In the genomic region with DNA sequence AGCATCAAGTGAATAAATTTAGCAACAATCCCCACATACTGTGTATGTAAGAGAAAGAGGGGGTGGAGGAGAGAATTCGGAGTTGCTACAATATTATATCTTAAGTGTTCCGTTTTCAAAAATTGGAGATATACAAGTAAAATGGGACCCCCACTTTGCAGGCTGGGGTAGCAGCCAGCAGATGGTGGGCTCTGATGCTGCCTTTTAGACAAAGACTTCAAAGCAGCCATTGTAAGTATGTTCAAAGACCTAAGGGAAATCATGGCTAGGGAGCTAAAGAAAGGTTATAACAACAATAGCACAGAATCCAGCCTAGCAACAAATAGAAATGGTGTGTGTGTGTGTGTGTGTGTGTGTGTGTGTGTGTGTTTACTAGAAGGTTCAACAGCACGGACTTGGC, we compare ENCODE assay signal across 25 mouse cellular contexts.
A peak's percentile ranks its signal among the peaks of the same experiment; 100 is the strongest.
DNase-seq lines count a peak whose midpoint lies in the region; ATAC-seq and TF ChIP-seq lines count a peak whose summit lies in the region.
"Had no signal": no experiment of that assay in that cellular context is flagged by ENCODE, and none has a peak within 500 bp of the region (broad histone marks: within the 10 kb centered on the region; RNA-seq: fewer than 3 reads in every experiment).

No protein-coding gene starts in this region.

- TF ChIP-seq CTCF in forebrain, postnatal 0 days (IDR thresholded peaks at IDR 0.05; ENCODE audit: low read depth): no peak

- peak overlapping the region; percentile 74 for H3K27ac ChIP-seq in forebrain, embryonic 10.5 days
- H3K27ac ChIP-seq in forebrain, postnatal 0 days (ENCODE audit: low read depth, low read length): no peak overlapping the region
- H3K27ac ChIP-seq in heart, embryonic 11.5 days (ENCODE audit: low read depth, low read length): no peak overlapping the region
- 0 out of 2 replicates have a peak overlapping the region, but pooled peaks have one; percentile 52 for H3K27ac ChIP-seq in midbrain, embryonic 16.5 days (ENCODE audit: low read length)
- H3K27ac ChIP-seq: embryonic facial prominence, embryonic 12.5 days; heart, adult 2 months; heart, embryonic 13.5 days; kidney, embryonic 15.5 days; limb, embryonic 12.5 days; lung, embryonic 15.5 days; neural tube, embryonic 13.5 days; stomach, embryonic 15.5 days had no signal

- no peak overlapping the region for H3K9ac ChIP-seq in forebrain, postnatal 0 days
- no peak overlapping the region for H3K9ac ChIP-seq in heart, embryonic 11.5 days (ENCODE audit: low read depth, low read length)
- H3K9ac ChIP-seq in midbrain, embryonic 16.5 days (ENCODE audit: low read depth, low read length): no peak overlapping the region
- H3K9ac ChIP-seq: embryonic facial prominence, embryonic 12.5 days; heart, embryonic 13.5 days; kidney, embryonic 15.5 days; limb, embryonic 12.5 days; lung, embryonic 15.5 days; neural tube, embryonic 13.5 days; stomach, embryonic 15.5 days had no signal

- no peaks in the 10 kb centered on the region for H3K9me3 ChIP-seq in forebrain, embryonic 10.5 days
- H3K9me3 ChIP-seq in forebrain, postnatal 0 days (ENCODE audit: low read length): no peaks in the 10 kb centered on the region
- H3K9me3 ChIP-seq in heart, embryonic 11.5 days (replicated peaks; ENCODE audit: control insufficient read depth, low read length): no peaks in the 10 kb centered on the region
- no peaks in the 10 kb centered on the region for H3K9me3 ChIP-seq in midbrain, embryonic 16.5 days (replicated peaks; ENCODE audit: control insufficient read depth, low read length, poor library complexity, severe bottlenecking)
- H3K9me3 ChIP-seq: embryonic facial prominence, embryonic 12.5 days; heart, embryonic 13.5 days; kidney, embryonic 15.5 days; limb, embryonic 12.5 days; lung, embryonic 15.5 days; neural tube, embryonic 13.5 days; stomach, embryonic 15.5 days had no signal

- no peaks in the 10 kb centered on the region for H3K36me3 ChIP-seq in forebrain, embryonic 10.5 days (replicated peaks)
- no peaks in the 10 kb centered on the region for H3K36me3 ChIP-seq in forebrain, postnatal 0 days (ENCODE audit: insufficient read depth)
- H3K36me3 ChIP-seq in heart, embryonic 11.5 days (ENCODE audit: control insufficient read depth, insufficient read depth, low read length): no peaks in the 10 kb centered on the region
- H3K36me3 ChIP-seq in midbrain, embryonic 16.5 days (ENCODE audit: control insufficient read depth, insufficient read depth, low read length): no peaks in the 10 kb centered on the region
- H3K36me3 ChIP-seq: embryonic facial prominence, embryonic 12.5 days; heart, embryonic 13.5 days; kidney, embryonic 15.5 days; limb, embryonic 12.5 days; lung, embryonic 15.5 days; neural tube, embryonic 13.5 days; stomach, embryonic 15.5 days had no signal

- H3K4me3 ChIP-seq in forebrain, embryonic 10.5 days: no peak overlapping the region
- no peak overlapping the region for H3K4me3 ChIP-seq in forebrain, postnatal 0 days (ENCODE audit: low read depth, low read length)
- H3K4me3 ChIP-seq in heart, embryonic 11.5 days (ENCODE audit: low read depth, low read length): no peak overlapping the region
- no peak overlapping the region for H3K4me3 ChIP-seq in midbrain, embryonic 16.5 days (ENCODE audit: low read depth, low read length)
- H3K4me3 ChIP-seq: embryonic facial prominence, embryonic 12.5 days; heart, adult 2 months; heart, embryonic 13.5 days; kidney, embryonic 15.5 days; limb, embryonic 12.5 days; lung, embryonic 15.5 days; neural tube, embryonic 13.5 days; stomach, embryonic 15.5 days had no signal

- no peak for ATAC-seq in forebrain, postnatal 0 days
- ATAC-seq in heart, embryonic 11.5 days (replicated peaks; ENCODE audit: insufficient number of reproducible peaks, low FRiP score, low TSS enrichment): no peak
- peak; percentile 6; the same call in 1 of the 2 replicates for ATAC-seq in midbrain, embryonic 16.5 days
- ATAC-seq: inflammation-experienced regulatory T-cells, adult 6 months had no signal

- no peaks in the 10 kb centered on the region for H3K27me3 ChIP-seq in forebrain, embryonic 10.5 days (ENCODE audit: poor library complexity, severe bottlenecking)
- H3K27me3 ChIP-seq in forebrain, postnatal 0 days (ENCODE audit: insufficient read depth, low read length): no peaks in the 10 kb centered on the region
- no peaks in the 10 kb centered on the region; the same call in 1 of the 2 replicates for H3K27me3 ChIP-seq in heart, embryonic 11.5 days (ENCODE audit: control insufficient read depth, insufficient read depth, low read length)
- H3K27me3 ChIP-seq in midbrain, embryonic 16.5 days (ENCODE audit: control insufficient read depth, insufficient read depth, low read depth, low read length): no peaks in the 10 kb centered on the region
- H3K27me3 ChIP-seq: embryonic facial prominence, embryonic 12.5 days; heart, embryonic 13.5 days; kidney, embryonic 15.5 days; lung, embryonic 15.5 days; neural tube, embryonic 13.5 days; stomach, embryonic 15.5 days had no signal

- 73% methylated on average over 3 of the region's 3 CpGs for WGBS in forebrain, embryonic 10.5 days
- WGBS in forebrain, postnatal 0 days: 35% methylated on average over 3 of the region's 3 CpGs
- 73% methylated on average over 3 of the region's 3 CpGs for WGBS in heart, embryonic 11.5 days (ENCODE audit: insufficient replicate concordance)
- WGBS in midbrain, embryonic 16.5 days: 41% methylated on average over 3 of the region's 3 CpGs

- H3K4me2 ChIP-seq in forebrain, postnatal 0 days (ENCODE audit: low read depth): no peak overlapping the region
- no peak overlapping the region for H3K4me2 ChIP-seq in heart, embryonic 11.5 days
- H3K4me2 ChIP-seq in midbrain, embryonic 16.5 days (ENCODE audit: low read length): no peak overlapping the region
- H3K4me2 ChIP-seq: embryonic facial prominence, embryonic 12.5 days; kidney, embryonic 15.5 days; limb, embryonic 12.5 days; lung, embryonic 15.5 days; neural tube, embryonic 13.5 days; stomach, embryonic 15.5 days had no signal

- H3K4me1 ChIP-seq in forebrain, embryonic 10.5 days: peaks cover 47% of the 10 kb centered on the region
- no peaks in the 10 kb centered on the region for H3K4me1 ChIP-seq in forebrain, postnatal 0 days (ENCODE audit: insufficient read depth)
- no peaks in the 10 kb centered on the region for H3K4me1 ChIP-seq in heart, embryonic 11.5 days (ENCODE audit: control insufficient read depth, insufficient read depth, low read length)
- peaks cover 9% of the 10 kb centered on the region for H3K4me1 ChIP-seq in midbrain, embryonic 16.5 days (ENCODE audit: control insufficient read depth, insufficient read depth, low read length)
- H3K4me1 ChIP-seq: embryonic facial prominence, embryonic 12.5 days; heart, embryonic 13.5 days; kidney, embryonic 15.5 days; limb, embryonic 12.5 days; lung, embryonic 15.5 days; stomach, embryonic 15.5 days had no signal

- DNase-seq in forebrain, embryonic 10.5 days (ENCODE audit: extremely low spot score, low spot score): no peak
- no peak for DNase-seq in forebrain, postnatal 0 days
- peak; percentile 60 for DNase-seq in heart, adult 11 months
- DNase-seq in thymus, postnatal 14 days: peak; percentile 0
- DNase-seq in thymus, postnatal 25 days: no peak
- DNase-seq in spleen, postnatal 4 days (ENCODE audit: low spot score in 2 of 2): no peak
- DNase-seq: adrenal gland, postnatal 10 days; cerebellum, adult 11 months; cerebellum, adult 9-10 months; cerebellum, postnatal 36 days; gastrocnemius, postnatal 36 days; heart, adult 2 months; heart, postnatal 10 days; kidney, adult 11 months; kidney, postnatal 25 days had no signal

Comparison
In these comparisons a context has a peak if more than half of its experiments do, and no peak if none do; other contexts are left out.
1. DNase-seq: peak in heart, adult 11 months (single experiment) and thymus, postnatal 14 days (single experiment); none in forebrain, embryonic 10.5 days (single experiment), forebrain, postnatal 0 days (single experiment), thymus, postnatal 25 days (single experiment) and spleen, postnatal 4 days (0 of 2).
2. H3K27ac ChIP-seq: peak in forebrain, embryonic 10.5 days (single experiment) and midbrain, embryonic 16.5 days (single experiment); none in forebrain, postnatal 0 days (single experiment) and heart, embryonic 11.5 days (single experiment).